Mouse (Mus musculus): Measurements from ENCODE around the gene Nav2.

Nav2 gene

GRCm38 (mm10) chr7:49094531-49094930, 186.0 kb downstream of the Nav2 start:
- DNase-seq (ENCODE audit: low spot score), result no peak

GRCm38 (mm10) chr7:49101291-49101690, 192.8 kb downstream of the Nav2 start:
- DNase-seq (ENCODE audit: low spot score), result no peak

- no peak for DNase-seq (ENCODE audit: low spot score)
These were observed 193.7 kb downstream of the Nav2 start for GRCm38 (mm10) chr7:49102223-49102622.

GRCm38 (mm10) chr7:49104376-49104775, 195.9 kb downstream of the Nav2 start:
- no peak for DNase-seq (ENCODE audit: low spot score)

- no peak for DNase-seq (ENCODE audit: low spot score)
These were observed 196.3 kb downstream of the Nav2 start for GRCm38 (mm10) chr7:49104793-49105192.

- DNase-seq (ENCODE audit: low spot score), result no peak
These were observed 197.0 kb downstream of the Nav2 start for GRCm38 (mm10) chr7:49105501-49105900.

GRCm38 (mm10) chr7:49108076-49108475, 199.6 kb downstream of the Nav2 start:
- DNase-seq (ENCODE audit: low spot score), result no peak

- DNase-seq (ENCODE audit: low spot score), result no peak
These were observed 210.5 kb downstream of the Nav2 start for GRCm38 (mm10) chr7:49119016-49119415.

GRCm38 (mm10) chr7:49119794-49120487, 211.4 kb downstream of the Nav2 start:
- no peak for DNase-seq (ENCODE audit: low spot score)

- DNase-seq (ENCODE audit: low spot score), result no peak
These were observed 212.0 kb downstream of the Nav2 start for GRCm38 (mm10) chr7:49120488-49120864.

- DNase-seq (ENCODE audit: low spot score), result peak; percentile 77
These were observed 212.6 kb downstream of the Nav2 start for GRCm38 (mm10) chr7:49120935-49121691.

GRCm38 (mm10) chr7:49122498-49122897, 214.0 kb downstream of the Nav2 start:
- DNase-seq (ENCODE audit: low spot score), result no peak

- peak; percentile 24 for DNase-seq (ENCODE audit: low spot score)
These were observed 217.0 kb downstream of the Nav2 start for GRCm38 (mm10) chr7:49125545-49125944.

- DNase-seq (ENCODE audit: low spot score), result no peak
These were observed 219.7 kb downstream of the Nav2 start for GRCm38 (mm10) chr7:49128224-49128623.

- peak; percentile 52 for DNase-seq (ENCODE audit: low spot score)
These were observed 224.4 kb downstream of the Nav2 start for GRCm38 (mm10) chr7:49132851-49133351.

- no peak for DNase-seq (ENCODE audit: low spot score)
These were observed 225.9 kb downstream of the Nav2 start for GRCm38 (mm10) chr7:49134396-49134795.

- no peak for DNase-seq (ENCODE audit: low spot score)
These were observed 231.2 kb downstream of the Nav2 start for GRCm38 (mm10) chr7:49139762-49140161.

GRCm38 (mm10) chr7:49143966-49144365, 235.4 kb downstream of the Nav2 start:
- no peak for DNase-seq (ENCODE audit: low spot score)

GRCm38 (mm10) chr7:49145749-49146670, 237.5 kb downstream of the Nav2 start:
- no peak for DNase-seq (ENCODE audit: low spot score)

- DNase-seq (ENCODE audit: low spot score), result no peak
These were observed 243.8 kb downstream of the Nav2 start for GRCm38 (mm10) chr7:49152297-49152696.

GRCm38 (mm10) chr7:49152713-49153112, 244.2 kb downstream of the Nav2 start:
- DNase-seq (ENCODE audit: low spot score), result no peak

Measured in ovary, postnatal 10 days (tissue).